Mouse (Mus musculus) hindbrain, embryonic 12.5 days (tissue): ENCODE data around the gene Ncf4. TPM values are rescaled to one million over a fixed set of nuclear protein-coding genes. Genes with fewer than 3 reads are reported as not detected.
"Not testable (repeated sequence)": the region's sequence is repeated elsewhere in the genome, so short reads cannot be mapped to it uniquely, and the experiment has no call there.

Experiments
- ATAC-seq: fragments of 200-750 bp; cut with Nextera tagmentation; 2 replicates; pipeline ENCODE4 v1.8.0; 2017; ENCODE audit warnings: moderate TSS enrichment; ENCODE audit not compliant: low FRiP score
- H3K27ac ChIP-seq: fragments of 300-500 bp; sonication (generic); 2 replicates; pipeline ENCODE4 v1.5.1; 2016; ENCODE audit warnings: mild to moderate bottlenecking
- H3K27me3 ChIP-seq: fragments of 300-500 bp; sonication (generic); 2 replicates; pipeline ENCODE4 v1.6.1; 2016; ENCODE audit warnings: mild to moderate bottlenecking
- H3K36me3 ChIP-seq: fragments of 300-500 bp; sonication (generic); 2 replicates; pipeline ENCODE4 v1.6.1; 2016; ENCODE audit warnings: mild to moderate bottlenecking
- H3K4me1 ChIP-seq: fragments of 300-500 bp; sonication (generic); 2 replicates; pipeline ENCODE4 v1.6.1; 2016
- H3K4me2 ChIP-seq: fragments of 300-500 bp; sonication (generic); replicated peaks from 2 replicates; pipeline ENCODE4 v1.6.1; 2016; ENCODE audit warnings: mild to moderate bottlenecking
- H3K4me3 ChIP-seq: fragments of 300-500 bp; sonication (generic); 2 replicates; pipeline ENCODE4 v1.5.1; 2016; ENCODE audit warnings: mild to moderate bottlenecking
- H3K9ac ChIP-seq: fragments of 300-500 bp; sonication (generic); 2 replicates; pipeline ENCODE4 v1.6.1; 2016; ENCODE audit warnings: mild to moderate bottlenecking, moderate library complexity
- H3K9me3 ChIP-seq: fragments of 300-500 bp; sonication (generic); replicated peaks from 2 replicates; pipeline ENCODE4 v1.6.1; 2016; ENCODE audit warnings: mild to moderate bottlenecking
- WGBS: fragments of 180-500 bp; shearing (Covaris S2); methylation state at CpG from one replicate; pipeline ENCODE4 v1.1.7; 2016; 5-methylcytosine and 5-hydroxymethylcytosine counted together
- polyA plus RNA-seq: library from polyadenylated mRNA; unstranded; fragments of >200 nt; fragmentation: Nextera tagmentation; extraction: Ambion mirVana; gene quantifications from 2 replicates; pipeline ENCODE4 v1.2.1, GENCODE M21; 2016

Gene Ncf4
- polyA plus RNA-seq, 1 experiment from 2014 or later = 5.4 TPM

GRCm38 (mm10) chr15:78234823-78235509, 9.6 kb upstream of the Ncf4 start:
- 69% methylated on average over 5 of the region's 5 CpGs for WGBS
- Histone ChIP-seq H3K4me1 (peaks cover 8% of the 10 kb centered on the region), H3K9me3 (no peaks in the 10 kb centered on the region), H3K27ac (no peak overlapping the region), H3K4me2 (no peak overlapping the region), H3K27me3 (peaks cover 2% of the 10 kb centered on the region; the same call in 1 of the 2 replicates), H3K4me3 (no peak overlapping the region), H3K36me3 (no peaks in the 10 kb centered on the region), H3K9ac (no peak overlapping the region)
- ATAC-seq = no peak

GRCm38 (mm10) chr15:78239453-78239852, 5.1 kb upstream of the Ncf4 start:
- Histone ChIP-seq H3K9me3 (no peaks in the 10 kb centered on the region), H3K36me3 (no peaks in the 10 kb centered on the region), H3K9ac (no peak overlapping the region), H3K4me3 (no peak overlapping the region), H3K4me2 (no peak overlapping the region), H3K27me3 (peaks cover 2% of the 10 kb centered on the region; the same call in 1 of the 2 replicates), H3K4me1 (no peaks in the 10 kb centered on the region; the same call in 1 of the 2 replicates), H3K27ac (no peak overlapping the region)
- 27% methylated on average over 10 of the region's 10 CpGs for WGBS
- no peak for ATAC-seq

- H3K36me3 ChIP-seq = no peaks in the 10 kb centered on the region
- no peak overlapping the region for H3K27ac ChIP-seq
- H3K4me1 ChIP-seq = no peaks in the 10 kb centered on the region; the same call in 1 of the 2 replicates
- 80% methylated on average over 14 of the region's 14 CpGs for whole genome bisulfite sequencing
- no peaks in the 10 kb centered on the region; the same call in 1 of the 2 replicates for H3K27me3 ChIP-seq
- ATAC-seq = no peak
- H3K4me2 ChIP-seq = no peak overlapping the region
- H3K9ac ChIP-seq = no peak overlapping the region
- H3K4me3 ChIP-seq = no peak overlapping the region
- H3K9me3 ChIP-seq = no peaks in the 10 kb centered on the region
Measured at GRCm38 (mm10) chr15:78239956-78240617, 4.5 kb upstream of the Ncf4 start.

- 53% methylated on average over 11 of the region's 11 CpGs for WGBS
- Histone ChIP-seq H3K9me3 (no peaks in the 10 kb centered on the region), H3K4me1 (no peaks in the 10 kb centered on the region; the same call in 1 of the 2 replicates), H3K9ac (no peak overlapping the region), H3K36me3 (no peaks in the 10 kb centered on the region), H3K4me2 (no peak overlapping the region), H3K4me3 (no peak overlapping the region), H3K27ac (no peak overlapping the region), H3K27me3 (no peaks in the 10 kb centered on the region; the same call in 1 of the 2 replicates)
- no peak for ATAC-seq
Measured at GRCm38 (mm10) chr15:78241335-78241734, 3.3 kb upstream of the Ncf4 start.

GRCm38 (mm10) chr15:78243061-78243460, 1.5 kb upstream of the Ncf4 start:
- Histone ChIP-seq H3K4me3 (no peak overlapping the region), H3K27me3 (no peaks in the 10 kb centered on the region; the same call in 1 of the 2 replicates), H3K9ac (no peak overlapping the region), H3K4me2 (no peak overlapping the region), H3K36me3 (no peaks in the 10 kb centered on the region), H3K9me3 (no peaks in the 10 kb centered on the region), H3K4me1 (no peaks in the 10 kb centered on the region; the same call in 1 of the 2 replicates), H3K27ac (no peak overlapping the region)
- WGBS = 82% methylated on average over 8 of the region's 8 CpGs
- no peak for ATAC-seq

- no peaks in the 10 kb centered on the region for H3K36me3 ChIP-seq
- ATAC-seq = no peak
- no peak overlapping the region for H3K9ac ChIP-seq
- H3K4me3 ChIP-seq = no peak overlapping the region
- H3K4me2 ChIP-seq = no peak overlapping the region
- 70% methylated on average over 6 of the region's 6 CpGs for WGBS
- no peaks in the 10 kb centered on the region; the same call in 1 of the 2 replicates for H3K4me1 ChIP-seq
- H3K27me3 ChIP-seq = no peaks in the 10 kb centered on the region; the same call in none of the 2 replicates
- no peaks in the 10 kb centered on the region for H3K9me3 ChIP-seq
- no peak overlapping the region for H3K27ac ChIP-seq
Measured at GRCm38 (mm10) chr15:78243774-78244173, 827 bp upstream of the Ncf4 start.

GRCm38 (mm10) chr15:78246143-78247116, 1.8 kb downstream of the Ncf4 start:
- H3K4me1 ChIP-seq = no peaks in the 10 kb centered on the region
- WGBS = 80% methylated on average over 18 of the region's 18 CpGs
- ATAC-seq = no peak
- no peaks in the 10 kb centered on the region for H3K9me3 ChIP-seq
- H3K9ac ChIP-seq = no peak overlapping the region
- no peak overlapping the region for H3K27ac ChIP-seq
- H3K4me2 ChIP-seq = no peak overlapping the region
- H3K36me3 ChIP-seq = no peaks in the 10 kb centered on the region
- H3K27me3 ChIP-seq = peaks cover 3% of the 10 kb centered on the region
- H3K4me3 ChIP-seq = no peak overlapping the region

- Histone ChIP-seq H3K27me3 (peaks cover 3% of the 10 kb centered on the region), H3K36me3 (no peaks in the 10 kb centered on the region), H3K9me3 (no peaks in the 10 kb centered on the region), H3K9ac (no peak overlapping the region), H3K4me3 (no peak overlapping the region), H3K27ac (no peak overlapping the region), H3K4me2 (no peak overlapping the region), H3K4me1 (no peaks in the 10 kb centered on the region)
- no peak for ATAC-seq
- WGBS = 53% methylated on average over 2 of the region's 2 CpGs
Measured at GRCm38 (mm10) chr15:78247659-78248058, 3.1 kb downstream of the Ncf4 start.

- no peak for ATAC-seq
- Histone ChIP-seq H3K4me1 (no peaks in the 10 kb centered on the region), H3K36me3 (no peaks in the 10 kb centered on the region), H3K9me3 (no peaks in the 10 kb centered on the region), H3K4me3 (no peak overlapping the region), H3K9ac (no peak overlapping the region), H3K4me2 (no peak overlapping the region), H3K27me3 (peaks cover 6% of the 10 kb centered on the region), H3K27ac (no peak overlapping the region)
- WGBS = 80% methylated on average over 3 of the region's 3 CpGs
Measured at GRCm38 (mm10) chr15:78248410-78248809, 3.8 kb downstream of the Ncf4 start.

GRCm38 (mm10) chr15:78254751-78255150, 10.2 kb downstream of the Ncf4 start:
- Histone ChIP-seq H3K36me3 (no peaks in the 10 kb centered on the region), H3K27me3 (peaks cover 14% of the 10 kb centered on the region), H3K9ac (no peak overlapping the region), H3K27ac (no peak overlapping the region), H3K9me3 (no peaks in the 10 kb centered on the region), H3K4me1 (no peaks in the 10 kb centered on the region), H3K4me2 (no peak overlapping the region; the same call in 1 of the 2 replicates), H3K4me3 (no peak overlapping the region)
- ATAC-seq = no peak
- 17% methylated on average over 20 of the region's 20 CpGs for WGBS

GRCm38 (mm10) chr15:78256602-78257259, 12.1 kb downstream of the Ncf4 start:
- H3K4me1 ChIP-seq = not testable (repeated sequence)

More at GRCm38 (mm10) chr15:78256602-78257259, 12.1 kb downstream of the Ncf4 start:
- ATAC-seq, H3K4me3 ChIP-seq, H3K27ac ChIP-seq, H3K36me3 ChIP-seq, H3K9me3 ChIP-seq, H3K4me2 ChIP-seq, H3K9ac ChIP-seq: not testable (repeated sequence)
- peaks cover 11% of the 10 kb centered on the region for H3K27me3 ChIP-seq
